Mouse (Mus musculus) cortical plate, adult 2 months (tissue): Measurements from ENCODE around the gene Meis2.

ENCODE experiments used
- CTCF ChIP-seq: fragments of 200-500 bp; IDR thresholded peaks from 2 replicates; pipeline ENCODE4 v1.5.1; 2011; ENCODE audit warnings: mild to moderate bottlenecking, control low read depth, low read length; ENCODE audit not compliant: insufficient read depth; ENCODE audit errors: extremely low read depth
- POLR2A ChIP-seq: fragments of 200-500 bp; IDR thresholded peaks from 2 replicates; pipeline ENCODE4 v1.6.1; 2011; ENCODE audit warnings: mild to moderate bottlenecking, low read length, control low read depth; ENCODE audit not compliant: insufficient read depth; ENCODE audit errors: extremely low read depth

DNA sequence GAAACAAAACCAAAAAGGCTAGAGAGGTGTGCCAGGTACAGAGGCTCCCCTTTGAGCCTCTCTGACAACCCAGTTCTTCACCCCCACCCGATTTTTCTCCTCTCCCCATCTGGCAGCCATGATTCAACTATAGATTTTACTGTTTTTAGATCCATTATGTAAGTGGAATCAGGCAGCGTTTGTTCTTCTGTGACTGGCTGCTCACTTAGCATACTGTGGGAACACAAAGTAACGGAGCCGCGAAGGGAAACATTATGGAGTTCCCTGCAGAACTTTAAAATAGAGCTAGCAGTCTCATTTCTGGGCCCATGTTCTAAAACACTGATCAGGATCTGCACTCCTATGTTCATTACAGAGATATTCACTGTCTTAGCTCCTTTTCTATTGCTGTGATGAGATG is 243.3 kb downstream of the Meis2 start:
- TF ChIP-seq POLR2A (no peak), CTCF (no peak)
